Mouse (Mus musculus): Measurements from ENCODE around the gene Msx2. TPM values are rescaled to one million over a fixed set of nuclear protein-coding genes. Genes with fewer than 3 reads are reported as not detected.

Gene Msx2
- total RNA-seq (2017): not detected in 2 replicates

DNA sequence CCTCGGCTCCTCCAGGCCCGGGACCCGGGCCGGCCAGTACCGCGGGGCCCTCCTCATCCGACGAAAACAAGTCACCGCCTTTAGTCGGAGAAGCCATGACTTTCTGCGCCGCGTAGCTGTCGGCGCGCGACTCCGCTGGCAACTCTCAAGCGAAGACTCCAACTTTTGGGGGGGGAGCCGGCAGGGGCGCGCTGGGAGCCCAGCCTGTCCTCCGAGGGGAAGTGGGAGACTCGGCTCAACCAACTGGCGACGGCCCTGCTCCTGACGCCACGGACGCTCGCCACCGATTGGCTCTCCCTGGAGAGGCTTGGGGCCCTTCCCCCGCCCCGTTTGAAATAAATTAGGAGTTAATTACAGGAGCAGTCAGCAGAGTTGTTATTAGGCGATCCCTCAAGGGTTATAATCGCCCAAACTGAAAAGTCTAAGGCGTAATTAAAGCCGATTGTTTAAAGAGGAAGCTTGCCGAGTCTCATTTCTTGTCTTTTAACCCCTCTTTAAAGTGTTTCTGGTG lies at the start of gene Msx2:
TSS of gene Msx2 (minus strand) at position 461 of the 511 bp plus-strand sequence.
- ATAC-seq (replicated peaks; ENCODE audit: low read depth, poor library complexity, severe bottlenecking): peak; percentile 89

DNA sequence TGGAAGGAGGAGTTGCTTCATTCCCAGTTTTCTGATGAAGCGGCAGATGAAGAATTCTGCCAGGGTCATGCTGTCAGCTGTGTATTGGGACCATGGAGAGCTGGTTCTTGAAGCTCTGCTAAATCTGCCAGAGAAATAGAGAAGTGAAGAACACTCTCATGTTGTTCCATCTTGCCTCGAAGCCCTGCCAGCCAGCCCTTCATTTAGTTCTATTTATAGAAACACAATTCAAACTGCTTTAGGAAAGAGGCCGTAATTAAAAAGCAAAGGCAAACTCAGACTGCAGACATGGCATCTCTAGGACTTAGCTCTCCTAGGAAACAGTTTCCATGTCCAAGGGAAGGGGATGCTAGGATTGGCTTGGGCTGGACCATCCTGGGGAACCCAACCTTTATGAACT lies 48.6 kb upstream of the Msx2 start:
- ATAC-seq (replicated peaks; ENCODE audit: low read depth, poor library complexity, severe bottlenecking): no peak

DNA sequence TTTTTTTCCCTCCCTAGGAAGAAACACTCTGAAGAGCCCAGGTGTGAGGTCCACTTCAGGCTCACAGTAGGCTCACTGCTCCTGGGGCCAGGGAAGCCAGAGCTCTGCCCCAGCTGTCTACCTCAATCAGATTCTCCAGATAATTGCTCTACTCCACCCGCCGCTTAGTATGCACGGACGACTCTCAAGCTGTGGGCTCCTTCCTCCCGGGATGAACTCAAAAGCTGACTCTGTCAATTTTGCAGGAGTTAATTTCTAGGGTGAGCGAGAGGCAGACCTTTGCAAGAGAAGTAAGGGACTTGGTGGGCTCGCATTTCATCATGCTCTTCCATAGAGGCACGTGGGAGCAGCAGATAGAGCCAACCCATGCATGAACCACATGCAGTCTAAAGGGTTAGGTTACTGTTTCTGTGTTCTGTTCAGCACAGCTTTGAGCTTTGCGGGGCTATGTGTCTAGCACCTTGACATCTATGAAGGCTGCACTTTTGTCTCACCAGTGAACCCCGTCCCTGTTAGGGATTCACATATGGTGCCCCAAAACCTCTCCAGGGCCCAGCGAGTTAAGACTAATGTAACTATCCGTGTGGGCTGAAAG lies 47.6 kb upstream of the Msx2 start:
- no peak for ATAC-seq (replicated peaks; ENCODE audit: low read depth, poor library complexity, severe bottlenecking)

DNA sequence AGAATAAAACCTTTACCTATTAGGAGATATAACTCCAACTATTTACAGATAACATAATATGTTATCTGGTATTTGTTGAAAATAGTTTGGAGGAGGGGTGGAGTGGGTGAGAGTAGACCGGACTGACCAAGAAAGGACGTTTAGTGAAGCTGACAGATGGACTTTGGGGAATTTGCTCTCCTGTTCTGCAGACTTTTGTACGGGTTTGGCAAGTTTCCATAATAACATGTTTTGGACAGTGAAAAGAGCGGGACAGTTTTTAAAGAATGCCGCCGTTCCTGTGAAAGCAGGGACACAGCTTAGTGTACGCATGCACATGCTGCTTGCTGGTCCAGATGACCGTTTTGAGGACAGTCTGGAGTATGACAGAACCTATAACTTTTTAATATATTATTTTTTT lies 46.9 kb upstream of the Msx2 start:
- no peak for ATAC-seq (replicated peaks; ENCODE audit: low read depth, poor library complexity, severe bottlenecking)

DNA sequence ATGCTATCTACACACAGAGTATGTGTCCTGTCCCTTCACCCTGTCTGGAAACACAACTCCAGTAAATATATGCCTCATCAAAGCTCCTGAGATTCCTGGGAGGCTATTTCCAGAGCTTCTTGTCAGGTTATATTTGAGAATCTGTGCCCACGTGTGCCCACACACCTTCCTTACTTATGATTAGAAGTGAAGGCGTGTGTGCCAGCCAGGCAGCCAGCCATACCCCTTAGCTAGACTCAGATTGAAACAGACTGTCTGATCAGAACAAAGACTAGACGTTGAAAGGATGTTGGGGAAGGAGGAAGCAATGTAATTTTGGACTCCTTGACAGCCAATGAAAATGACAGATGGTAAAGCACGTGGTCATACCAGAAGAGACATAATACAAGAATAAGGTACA lies 45.4 kb upstream of the Msx2 start:
- ATAC-seq (replicated peaks; ENCODE audit: low read depth, poor library complexity, severe bottlenecking): no peak

DNA sequence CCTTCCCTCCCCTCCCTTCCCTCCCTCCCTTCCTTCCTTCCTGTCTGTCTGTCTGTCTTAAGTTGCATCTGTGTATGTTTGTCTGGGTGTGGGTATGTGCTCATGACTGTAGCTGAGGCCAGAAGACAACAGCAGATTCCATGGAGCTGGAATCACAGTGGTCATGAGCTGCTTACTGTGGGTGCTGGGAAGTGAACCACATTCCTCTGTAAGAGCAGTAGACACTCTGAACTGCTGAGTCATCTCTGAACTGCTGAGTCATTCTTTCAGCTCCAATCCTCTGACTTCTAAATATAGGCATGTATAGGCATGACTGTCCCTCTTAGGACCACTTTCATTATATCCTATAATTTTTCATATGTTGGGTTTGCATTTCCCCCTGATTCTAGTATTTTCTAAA lies 41.7 kb upstream of the Msx2 start:
- ATAC-seq (replicated peaks; ENCODE audit: low read depth, poor library complexity, severe bottlenecking): no peak

DNA sequence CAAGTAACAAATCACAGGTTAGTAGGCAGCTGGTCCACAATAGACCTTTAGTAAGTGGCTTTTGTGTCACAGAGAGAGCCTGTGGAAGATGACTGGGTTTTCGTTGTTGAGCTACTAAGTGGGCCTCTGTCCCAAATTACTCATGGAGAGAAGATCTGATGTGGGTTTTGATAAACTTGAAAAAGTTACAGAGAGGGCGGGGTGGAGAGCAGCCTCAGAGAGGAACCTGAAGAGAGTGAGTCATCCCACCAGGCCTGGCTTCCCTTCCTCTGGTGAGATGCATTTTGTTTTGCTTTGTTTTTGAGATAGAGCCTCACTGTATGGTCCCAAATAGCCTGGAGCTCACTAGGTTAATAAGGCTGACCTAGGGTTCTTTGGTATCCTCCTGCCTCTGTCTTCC lies 38.5 kb upstream of the Msx2 start:
- ATAC-seq (replicated peaks; ENCODE audit: low read depth, poor library complexity, severe bottlenecking): no peak

DNA sequence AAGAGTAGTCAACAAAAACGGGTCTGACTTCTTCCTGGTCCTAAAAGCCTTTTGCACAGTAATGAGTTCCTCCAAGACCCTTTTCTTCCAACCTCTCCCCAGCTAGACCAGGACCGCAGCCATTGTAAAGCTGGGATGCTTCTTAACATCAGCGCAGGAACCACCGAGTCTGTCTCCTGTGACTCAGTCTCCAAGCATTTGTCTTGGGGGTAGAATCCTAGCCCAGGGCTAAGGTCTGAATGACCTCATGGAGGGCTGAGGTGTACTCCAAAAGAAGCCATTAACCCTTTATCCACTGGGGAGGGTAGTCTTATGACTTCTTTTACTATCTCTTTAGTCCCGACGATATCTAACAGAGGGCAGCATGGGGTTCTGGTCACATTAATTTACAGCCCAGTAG lies 29.5 kb upstream of the Msx2 start:
- ATAC-seq (replicated peaks; ENCODE audit: low read depth, poor library complexity, severe bottlenecking): no peak

DNA sequence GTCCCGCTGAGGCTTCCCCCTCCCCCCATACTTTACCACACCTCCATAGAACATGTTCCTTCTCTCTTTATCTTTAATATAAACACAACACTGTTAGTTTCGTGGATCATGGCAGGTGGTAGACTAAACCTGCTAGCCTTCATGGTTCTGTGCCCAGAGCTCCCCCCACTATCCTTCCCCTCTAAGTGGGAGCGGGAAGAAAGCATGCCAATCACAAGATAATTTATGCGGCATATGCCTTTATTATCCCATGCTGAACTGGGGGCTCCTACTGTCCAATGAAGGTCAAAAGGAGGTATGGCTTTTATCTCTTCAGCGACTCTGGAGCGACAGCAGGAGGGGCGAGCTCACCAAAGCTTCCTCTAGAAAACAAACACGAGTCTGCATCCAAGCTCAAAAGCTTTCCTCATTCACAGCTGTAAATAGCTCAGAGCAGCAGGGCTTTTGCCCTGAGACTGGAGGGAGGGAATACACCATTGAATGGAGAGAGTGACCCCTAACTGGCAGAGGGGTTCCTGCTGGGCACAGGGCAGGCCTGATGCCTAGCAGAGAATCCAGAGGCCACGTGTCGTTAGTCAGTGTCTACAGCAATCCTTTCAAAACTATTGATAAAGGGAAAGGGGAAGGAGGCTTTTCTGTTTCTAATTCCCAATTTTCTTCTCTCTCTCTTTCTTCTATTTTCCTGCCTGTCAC lies 28.8 kb upstream of the Msx2 start:
- ATAC-seq (replicated peaks; ENCODE audit: low read depth, poor library complexity, severe bottlenecking): no peak

DNA sequence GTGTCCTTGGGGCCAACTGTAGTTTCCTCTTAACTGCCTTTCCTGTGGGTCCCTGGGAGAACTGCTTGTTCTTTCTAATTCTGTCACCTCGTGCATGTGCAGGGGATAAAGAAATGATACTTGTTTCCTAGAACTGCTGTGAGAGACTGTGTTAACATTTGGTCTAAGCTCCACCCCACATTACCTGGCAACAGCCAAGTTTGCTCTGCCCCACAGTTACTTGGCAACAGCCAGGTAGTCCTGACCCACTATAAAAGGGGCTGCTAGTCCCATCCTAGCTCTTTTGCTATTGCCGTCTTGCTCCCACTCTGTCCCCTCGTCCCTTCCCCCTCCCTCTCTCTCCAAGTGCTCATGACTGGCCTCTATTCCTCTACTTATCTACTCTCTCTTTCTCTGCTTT lies 28.2 kb upstream of the Msx2 start:
- no peak for ATAC-seq (replicated peaks; ENCODE audit: low read depth, poor library complexity, severe bottlenecking)

DNA sequence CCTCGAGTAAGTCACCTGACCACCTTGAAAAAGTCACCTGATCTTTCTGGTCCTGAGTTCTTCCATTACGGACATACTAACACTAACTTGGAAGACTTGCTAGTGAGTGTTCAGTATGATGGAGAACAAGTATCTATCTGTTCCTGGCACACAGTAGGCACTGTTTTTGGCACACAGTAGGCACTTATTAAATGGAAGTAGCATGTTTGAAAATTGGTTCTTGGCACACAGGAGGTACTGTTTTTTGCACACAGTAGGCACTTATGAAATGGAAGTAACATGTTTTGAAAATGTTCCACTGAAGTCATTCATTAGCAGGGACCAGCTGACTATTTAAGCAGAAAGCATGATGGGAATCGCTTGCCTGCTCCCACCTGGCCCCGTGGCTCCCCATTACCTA lies 13.6 kb upstream of the Msx2 start:
- ATAC-seq (replicated peaks; ENCODE audit: low read depth, poor library complexity, severe bottlenecking): no peak

DNA sequence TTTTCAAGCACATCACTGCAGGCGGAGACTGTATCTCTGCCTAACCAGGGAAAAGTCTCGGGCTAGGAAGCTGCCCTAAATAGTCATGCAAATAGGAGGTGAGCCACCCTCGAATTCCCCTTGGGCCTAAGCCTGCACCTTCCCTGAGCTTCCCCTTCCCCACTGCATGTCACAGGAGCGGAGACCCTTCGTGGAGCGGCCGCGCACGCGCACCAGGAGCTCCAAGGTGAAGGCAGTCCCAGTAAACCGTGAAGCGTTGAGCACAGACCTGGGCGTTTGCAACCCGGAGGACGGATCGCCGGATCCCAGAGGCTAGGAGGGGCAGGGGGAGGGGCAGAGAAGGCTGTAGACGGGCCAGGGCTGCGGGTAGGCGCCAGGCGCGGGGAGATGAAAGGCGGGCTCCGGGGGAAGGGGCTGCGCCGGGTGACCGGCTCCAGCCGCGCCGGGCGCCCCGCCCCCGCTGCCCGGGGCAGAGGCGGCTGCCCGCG lies 2.9 kb upstream of the Msx2 start:
- ATAC-seq (replicated peaks; ENCODE audit: low read depth, poor library complexity, severe bottlenecking): 0 out of 2 replicates have a peak, but pooled peaks have one; percentile 13

DNA sequence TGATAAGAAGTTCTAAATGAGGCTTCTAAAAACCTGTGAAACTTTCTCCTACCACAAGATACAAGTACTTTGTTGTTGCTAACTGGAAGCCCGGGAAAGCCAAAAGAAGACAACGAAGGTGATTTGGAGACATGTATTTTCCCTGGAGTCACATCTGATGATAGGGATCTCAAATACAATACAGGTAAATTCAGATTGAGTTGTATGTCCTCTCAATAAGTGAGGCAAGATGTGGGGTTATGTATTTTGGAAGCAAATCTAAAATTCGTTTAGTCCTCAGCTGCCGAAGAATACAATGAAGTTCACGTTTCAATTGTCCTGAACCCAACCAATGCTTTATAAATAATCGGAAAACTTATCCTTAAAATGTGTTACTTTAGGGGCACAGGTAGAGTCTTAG lies 1.6 kb upstream of the Msx2 start:
- no peak for ATAC-seq (replicated peaks; ENCODE audit: low read depth, poor library complexity, severe bottlenecking)

DNA sequence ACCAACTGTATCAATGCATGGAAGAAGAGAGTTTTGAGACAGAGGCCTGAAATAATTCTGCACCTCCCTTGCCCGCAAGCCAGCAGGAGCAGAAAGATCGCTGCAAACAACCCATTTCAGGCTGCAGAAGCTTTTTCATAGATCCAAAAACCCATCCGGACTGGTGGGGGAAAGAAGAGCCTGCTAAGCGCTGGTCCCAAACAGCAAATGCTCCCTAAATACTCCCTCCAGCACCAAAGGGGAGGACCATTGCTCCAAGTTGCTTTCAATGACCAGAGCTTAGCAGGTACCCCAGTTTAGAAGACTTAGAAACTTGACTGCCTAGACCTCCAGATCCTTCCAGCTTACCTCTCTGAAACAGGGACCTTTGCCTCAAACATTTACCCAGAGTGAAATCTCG lies 1.1 kb upstream of the Msx2 start:
- no peak for ATAC-seq (replicated peaks; ENCODE audit: low read depth, poor library complexity, severe bottlenecking)

DNA sequence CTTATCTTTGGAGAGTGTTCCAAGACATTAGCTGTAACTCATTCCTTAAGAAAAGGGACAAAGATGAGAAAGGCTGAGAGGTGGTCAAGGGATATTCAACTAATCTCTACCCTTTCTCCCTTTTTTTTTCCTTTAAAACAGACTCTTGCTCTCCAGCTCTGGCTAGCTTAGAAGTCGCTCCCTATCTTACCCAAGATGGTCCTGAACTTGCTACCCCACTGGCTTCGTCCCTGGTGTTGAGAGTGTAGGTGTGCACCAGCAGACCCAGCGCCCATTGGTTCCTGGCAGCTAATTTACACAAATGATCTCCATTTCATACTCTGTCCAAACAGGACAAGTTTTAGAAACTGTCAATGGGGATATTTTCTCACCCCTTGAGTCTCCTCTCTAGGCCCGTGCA lies 417 bp upstream of the Msx2 start:
- no peak for ATAC-seq (replicated peaks; ENCODE audit: low read depth, poor library complexity, severe bottlenecking)

DNA sequence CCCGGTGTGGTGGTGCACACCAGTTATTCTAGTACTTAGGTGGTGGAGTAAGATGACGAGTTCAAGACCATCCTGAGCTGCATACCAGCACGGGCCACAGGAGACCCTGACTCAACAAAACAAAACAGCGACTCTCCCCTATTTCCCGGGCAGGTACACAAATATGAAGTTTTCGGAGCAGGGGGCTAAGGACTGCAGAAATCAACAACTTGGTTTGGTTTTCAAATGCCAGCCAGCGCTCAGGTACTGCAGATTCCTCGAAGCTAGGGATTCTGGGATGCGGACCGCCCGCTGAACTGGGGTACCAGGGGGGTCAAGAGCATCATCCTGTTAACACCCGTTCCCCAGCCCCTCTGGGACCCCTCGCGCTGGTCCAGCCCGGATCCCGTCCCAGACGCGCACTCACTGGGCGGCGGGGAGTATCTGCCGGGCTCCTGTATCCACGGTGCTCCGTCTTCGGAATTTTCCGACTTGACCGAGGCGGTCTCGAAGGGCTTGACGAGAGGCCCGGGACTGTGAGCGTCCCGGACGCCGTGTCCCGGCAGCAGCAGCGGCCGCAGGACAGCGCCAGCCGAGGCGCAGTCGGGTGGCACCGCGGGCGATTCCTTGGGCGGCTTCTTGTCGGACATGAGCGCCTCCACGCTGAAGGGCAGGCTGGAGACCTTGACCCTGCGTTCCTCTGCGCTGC lies 804 bp downstream of the Msx2 start:
- no peak for ATAC-seq (replicated peaks; ENCODE audit: low read depth, poor library complexity, severe bottlenecking)

DNA sequence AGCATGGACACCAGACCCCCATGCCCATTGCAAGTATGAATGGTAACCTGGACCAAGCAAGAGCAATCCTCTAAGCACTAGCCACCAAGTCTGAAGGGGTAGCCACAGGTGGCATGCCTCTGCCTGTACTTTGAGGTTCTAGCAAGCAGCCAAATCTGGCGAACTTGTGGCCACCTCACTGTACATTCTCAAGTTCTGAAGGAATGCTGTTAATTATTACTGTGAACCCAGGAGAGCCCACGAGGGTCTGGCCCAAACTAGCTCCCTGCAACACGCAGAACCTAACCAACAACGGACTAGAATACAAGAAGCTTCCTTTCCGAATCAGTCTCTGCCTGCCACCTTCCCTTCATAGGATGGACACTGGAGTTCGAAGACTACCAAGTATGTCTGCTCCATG lies 1.5 kb downstream of the Msx2 start:
- ATAC-seq (replicated peaks; ENCODE audit: low read depth, poor library complexity, severe bottlenecking): no peak

DNA sequence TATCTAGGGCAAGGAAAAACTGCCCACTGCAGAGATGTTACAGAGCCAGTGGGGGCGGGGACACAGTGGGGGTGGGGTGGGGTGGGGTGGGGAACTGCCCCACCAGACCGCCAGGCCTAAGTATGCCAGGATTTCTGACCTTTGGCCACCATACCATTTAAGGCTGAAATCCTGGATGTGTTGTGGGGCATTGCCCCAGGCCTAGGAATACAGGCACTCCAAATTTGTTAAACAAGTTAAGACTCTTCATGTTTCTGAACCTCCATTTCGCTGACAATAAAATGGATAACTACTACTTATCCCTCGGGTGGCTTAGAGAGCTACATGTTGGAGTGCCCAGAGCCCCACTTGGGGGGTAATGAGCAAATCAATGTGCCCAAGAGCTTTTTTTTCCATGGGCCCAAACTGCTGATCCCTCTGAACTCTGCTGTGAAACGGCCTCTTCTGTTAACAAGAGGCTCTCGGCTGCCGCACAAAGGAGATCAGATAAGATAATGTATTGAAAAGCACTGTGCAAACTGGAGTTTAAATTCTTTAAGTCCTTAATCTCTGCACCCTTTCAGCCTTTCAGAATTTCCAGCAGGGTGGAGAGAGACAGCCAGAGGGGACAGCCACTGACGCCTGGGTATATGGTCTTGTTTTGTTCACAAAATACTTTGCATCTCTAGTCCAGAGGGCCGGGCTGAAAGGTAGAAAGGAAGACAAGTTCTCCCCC lies 2.3 kb downstream of the Msx2 start:
- ATAC-seq (replicated peaks; ENCODE audit: low read depth, poor library complexity, severe bottlenecking): no peak

DNA sequence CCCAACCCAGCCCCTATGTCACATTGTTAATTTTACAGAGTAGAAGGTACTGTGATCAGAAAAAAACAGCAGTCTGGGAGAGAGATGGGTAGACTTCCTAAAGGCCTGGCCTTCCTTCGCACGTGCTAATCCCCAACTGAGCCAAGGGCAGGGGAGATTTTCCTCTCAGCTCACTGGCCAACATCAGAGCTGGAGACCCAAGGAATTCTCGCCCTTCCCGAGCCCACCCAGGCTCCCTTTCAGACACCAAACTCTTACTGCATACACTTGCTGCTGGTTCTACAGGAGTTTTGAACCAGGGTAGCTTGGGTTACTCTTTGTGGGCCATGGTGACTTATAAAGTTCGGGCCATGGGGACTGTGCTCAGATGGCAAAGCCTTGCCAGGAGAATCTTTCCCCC lies 3.1 kb downstream of the Msx2 start:
- no peak for ATAC-seq (replicated peaks; ENCODE audit: low read depth, poor library complexity, severe bottlenecking)

DNA sequence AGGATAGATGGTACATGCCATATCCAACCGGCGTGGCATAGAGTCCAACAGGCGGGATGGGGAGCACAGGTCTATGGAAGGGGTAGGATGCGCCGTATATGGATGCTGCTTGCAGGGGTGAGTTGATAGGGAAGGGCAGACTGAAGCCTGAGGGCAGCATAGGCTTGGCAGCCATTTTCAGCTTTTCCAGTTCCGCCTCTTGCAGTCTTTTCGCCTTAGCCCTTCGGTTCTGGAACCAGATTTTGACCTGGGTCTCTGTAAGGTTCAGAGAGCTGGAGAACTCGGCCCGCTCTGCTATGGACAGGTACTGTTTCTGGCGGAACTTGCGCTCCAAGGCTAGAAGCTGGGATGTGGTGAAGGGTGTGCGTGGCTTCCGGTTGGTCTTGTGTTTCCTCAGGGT lies 4.7 kb downstream of the Msx2 start:
- no peak for ATAC-seq (replicated peaks; ENCODE audit: low read depth, poor library complexity, severe bottlenecking)

Data from common myeloid progenitor, adult 5-6 weeks (primary cell).